Mouse (Mus musculus) heart, embryonic 16.5 days (tissue): ENCODE results near the gene Gm11541. TPM values are rescaled to one million over a fixed set of nuclear protein-coding genes. Genes with fewer than 3 reads are reported as not detected.

Experiments used
- ATAC-seq: fragments of 200-750 bp; cut with Nextera tagmentation; replicated peaks from 2 replicates; pipeline ENCODE4 v1.8.0; 2017; ENCODE audit warnings: moderate number of reproducible peaks; ENCODE audit not compliant: insufficient read depth, low FRiP score; ENCODE audit errors: extremely low read depth
- H3K27ac ChIP-seq: fragments of 300-500 bp; sonication (generic); 2 replicates; pipeline ENCODE4 v1.5.1; 2014; ENCODE audit warnings: mild to moderate bottlenecking, low read length, control low read depth, moderate library complexity
- H3K27me3 ChIP-seq: fragments of 300-500 bp; sonication (generic); 2 replicates; pipeline ENCODE4 v1.6.1; 2014; ENCODE audit warnings: low read length, mixed read lengths; ENCODE audit not compliant: control insufficient read depth, insufficient read depth
- H3K36me3 ChIP-seq: fragments of 300-500 bp; sonication (generic); 2 replicates; pipeline ENCODE4 v1.6.1; 2014; ENCODE audit not compliant: control insufficient read depth, insufficient read depth
- H3K4me1 ChIP-seq: fragments of 300-500 bp; sonication (generic); 2 replicates; pipeline ENCODE4 v1.6.1; 2014; ENCODE audit warnings: low read length, mixed read lengths; ENCODE audit not compliant: control insufficient read depth, insufficient read depth
- H3K4me2 ChIP-seq: fragments of 300-500 bp; sonication (generic); 2 replicates; pipeline ENCODE4 v1.6.1; 2014; ENCODE audit warnings: low read depth, mild to moderate bottlenecking, control low read depth, low read length
- H3K4me3 ChIP-seq: fragments of 300-500 bp; sonication (generic); 2 replicates; pipeline ENCODE4 v1.5.1; 2014; ENCODE audit warnings: mild to moderate bottlenecking, control low read depth, low read length
- H3K9ac ChIP-seq: fragments of 300-500 bp; sonication (generic); 2 replicates; pipeline ENCODE4 v1.6.1; 2014; ENCODE audit warnings: low read length, control low read depth
- H3K9me3 ChIP-seq: fragments of 300-500 bp; sonication (generic); replicated peaks from 2 replicates; pipeline ENCODE4 v1.6.1; 2016; ENCODE audit warnings: low read length; ENCODE audit not compliant: control insufficient read depth
- WGBS: fragments of 180-500 bp; shearing (Covaris S2); extraction: QIAGEN DNeasy Blood & Tissue Kit; methylation state at CpG from one replicate; pipeline ENCODE4 v1.1.7; 2014; 5-methylcytosine and 5-hydroxymethylcytosine counted together
- polyA plus RNA-seq: library from polyadenylated mRNA; unstranded; fragments of >200 nt; fragmentation: Nextera tagmentation; extraction: Ambion mirVana; gene quantifications from 2 replicates; pipeline ENCODE4 v1.2.1, GENCODE M21; 2015

Gene Gm11541
- polyA plus RNA-seq, 1 experiment from 2014 or later = not detected

GRCm38 (mm10) chr11:94680639-94681038, 23.7 kb downstream of the Gm11541 start:
- no peak overlapping the region for H3K9ac ChIP-seq
- H3K36me3 ChIP-seq = no peaks in the 10 kb centered on the region
- no peak overlapping the region for H3K4me2 ChIP-seq
- peaks cover 11% of the 10 kb centered on the region for H3K4me1 ChIP-seq
- no peak for ATAC-seq
- 0 out of 2 replicates have a peak, but pooled peaks cover 2% of the 10 kb centered on the region for H3K9me3 ChIP-seq
- H3K27me3 ChIP-seq = no peaks in the 10 kb centered on the region
- H3K4me3 ChIP-seq = no peak overlapping the region
- H3K27ac ChIP-seq = no peak overlapping the region

- no peak; the same call in 1 of the 2 replicates for ATAC-seq
- H3K9me3 ChIP-seq = 0 out of 2 replicates have a peak, but pooled peaks cover 2% of the 10 kb centered on the region
- WGBS = 33% methylated on average over 15 of the region's 15 CpGs
These were observed 26.6 kb downstream of the Gm11541 start for GRCm38 (mm10) chr11:94677607-94678145.

GRCm38 (mm10) chr11:94676754-94677606, 27.3 kb downstream of the Gm11541 start, which contains the start of gene Xylt2:
Gene Xylt2 (minus strand): TSS chr11:94677515.
- Histone ChIP-seq H3K4me1 (peaks cover 17% of the 10 kb centered on the region), H3K9ac (peak within 1 kb of the TSS; percentile 91), H3K36me3 (peaks cover 3% of the 10 kb centered on the region; the same call in 1 of the 2 replicates), H3K9me3 (0 out of 2 replicates have a peak, but pooled peaks cover 2% of the 10 kb centered on the region), H3K27ac (peak within 1 kb of the TSS; percentile 75), H3K4me2 (peak within 1 kb of the TSS; percentile 82), H3K4me3 (peak within 1 kb of the TSS; percentile 85), H3K27me3 (no peaks in the 10 kb centered on the region)
- ATAC-seq = peak; percentile 97
- under 1% methylated on average over 80 of the region's 82 CpGs for WGBS

More at GRCm38 (mm10) chr11:94677607-94678145, 26.6 kb downstream of the Gm11541 start:
- Histone ChIP-seq H3K9ac (peak overlapping the region; percentile 63), H3K4me3 (peak overlapping the region; percentile 85), H3K4me2 (peak overlapping the region; percentile 82), H3K27ac (no peak overlapping the region), H3K4me1 (peaks cover 17% of the 10 kb centered on the region), H3K27me3 (no peaks in the 10 kb centered on the region), H3K36me3 (peaks cover 3% of the 10 kb centered on the region; the same call in 1 of the 2 replicates)

DNA sequence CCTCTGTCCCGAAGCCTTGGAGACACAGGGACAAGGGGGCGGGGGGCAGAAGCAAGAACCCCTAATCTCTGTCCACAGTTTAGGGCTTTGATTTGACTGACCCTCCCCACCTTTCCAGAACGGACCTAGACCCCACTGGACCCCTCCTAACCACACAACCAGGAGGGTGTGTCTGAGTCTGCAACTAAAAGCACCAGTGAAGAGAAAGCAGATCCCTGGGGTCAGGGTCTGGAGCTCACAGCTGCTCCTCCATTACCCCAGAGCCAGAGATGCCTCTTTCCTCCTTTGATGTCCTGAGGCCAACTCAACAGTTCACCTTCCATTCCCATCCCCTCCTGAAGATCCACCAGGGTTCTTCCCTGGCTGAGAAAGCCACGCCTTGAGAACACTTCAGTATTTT, 28.0 kb downstream of the Gm11541 start:
- H3K4me1 ChIP-seq = peaks cover 17% of the 10 kb centered on the region
- no peak; the same call in 1 of the 2 replicates for ATAC-seq
- H3K9ac ChIP-seq = peak overlapping the region; percentile 91
- 0 out of 2 replicates have a peak, but pooled peaks cover 2% of the 10 kb centered on the region for H3K9me3 ChIP-seq
- H3K4me3 ChIP-seq = peak overlapping the region; percentile 85
- no peaks in the 10 kb centered on the region for H3K27me3 ChIP-seq
- peak overlapping the region; percentile 82 for H3K4me2 ChIP-seq
- peaks cover 3% of the 10 kb centered on the region; the same call in 1 of the 2 replicates for H3K36me3 ChIP-seq
- 40% methylated on average over 4 of the region's 4 CpGs for WGBS
- peak overlapping the region; percentile 75 for H3K27ac ChIP-seq

DNA sequence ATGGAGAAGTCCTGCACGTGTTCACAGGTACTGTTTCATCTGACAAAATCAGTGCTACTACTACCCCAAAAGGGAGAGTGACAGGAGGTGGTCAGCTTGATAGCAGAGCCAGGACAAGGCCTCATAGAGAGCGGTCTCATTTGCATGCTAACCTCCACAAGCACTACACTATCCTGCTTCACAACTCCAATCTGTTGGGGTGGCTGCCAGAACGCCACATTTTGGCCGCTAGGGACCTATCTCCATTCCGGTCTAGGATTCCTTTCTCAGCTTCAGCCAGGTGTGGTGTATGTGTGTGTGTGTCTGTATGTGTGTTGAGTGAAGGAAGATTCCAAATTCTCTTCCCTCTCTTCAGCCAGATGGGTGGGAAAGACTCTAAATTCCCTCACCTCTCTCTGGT, 28.9 kb downstream of the Gm11541 start:
- Histone ChIP-seq H3K9ac (no peak overlapping the region), H3K4me3 (no peak overlapping the region)
- 67% methylated on average over 5 of the region's 5 CpGs for WGBS

GRCm38 (mm10) chr11:94674984-94675383, 29.3 kb downstream of the Gm11541 start:
- Histone ChIP-seq H3K9me3 (no peaks in the 10 kb centered on the region), H3K4me3 (no peak overlapping the region), H3K27me3 (no peaks in the 10 kb centered on the region), H3K4me1 (peaks cover 17% of the 10 kb centered on the region), H3K4me2 (no peak overlapping the region), H3K36me3 (peaks cover 6% of the 10 kb centered on the region), H3K27ac (no peak overlapping the region), H3K9ac (no peak overlapping the region)
- no peak for ATAC-seq
- WGBS = 78% methylated on average over 5 of the region's 5 CpGs

More for the DNA sequence above, 28.9 kb downstream of the Gm11541 start:
- no peaks in the 10 kb centered on the region for H3K27me3 ChIP-seq
- H3K4me1 ChIP-seq = peaks cover 17% of the 10 kb centered on the region
- H3K9me3 ChIP-seq = no peaks in the 10 kb centered on the region
- no peak overlapping the region for H3K27ac ChIP-seq
- peaks cover 3% of the 10 kb centered on the region for H3K36me3 ChIP-seq
- H3K4me2 ChIP-seq = no peak overlapping the region
- ATAC-seq = no peak

GRCm38 (mm10) chr11:94665281-94665680, 39.0 kb downstream of the Gm11541 start:
- Histone ChIP-seq H3K27me3 (no peaks in the 10 kb centered on the region), H3K36me3 (peaks cover 57% of the 10 kb centered on the region), H3K27ac (no peak overlapping the region), H3K4me1 (no peaks in the 10 kb centered on the region), H3K4me2 (no peak overlapping the region), H3K4me3 (no peak overlapping the region), H3K9ac (no peak overlapping the region), H3K9me3 (no peaks in the 10 kb centered on the region)
- ATAC-seq = no peak
- 92% methylated on average over 6 of the region's 6 CpGs for WGBS

GRCm38 (mm10) chr11:94661344-94661743, 43.0 kb downstream of the Gm11541 start:
- no peak overlapping the region for H3K27ac ChIP-seq
- no peaks in the 10 kb centered on the region for H3K4me1 ChIP-seq
- no peak overlapping the region for H3K4me3 ChIP-seq
- no peak overlapping the region for H3K9ac ChIP-seq
- H3K9me3 ChIP-seq = no peaks in the 10 kb centered on the region
- H3K36me3 ChIP-seq = peaks cover 39% of the 10 kb centered on the region
- H3K27me3 ChIP-seq = no peaks in the 10 kb centered on the region
- ATAC-seq = no peak
- no peak overlapping the region for H3K4me2 ChIP-seq
- 60% methylated on average over 1 of the region's 1 CpGs for WGBS
